Mouse (Mus musculus) T-helper 1 cell (primary cell): ENCODE measurements around the gene Fam107b.

ENCODE experiments used
- in situ Hi-C: fragments of 300-600 bp; cut with MboI, MseI; formaldehyde crosslinking; loops from one replicate; pipeline ENCODE4 v1.15.1; 2025; ENCODE audit warnings: high pct_unique_total_duplicates

The Fam107b gene

DNA sequence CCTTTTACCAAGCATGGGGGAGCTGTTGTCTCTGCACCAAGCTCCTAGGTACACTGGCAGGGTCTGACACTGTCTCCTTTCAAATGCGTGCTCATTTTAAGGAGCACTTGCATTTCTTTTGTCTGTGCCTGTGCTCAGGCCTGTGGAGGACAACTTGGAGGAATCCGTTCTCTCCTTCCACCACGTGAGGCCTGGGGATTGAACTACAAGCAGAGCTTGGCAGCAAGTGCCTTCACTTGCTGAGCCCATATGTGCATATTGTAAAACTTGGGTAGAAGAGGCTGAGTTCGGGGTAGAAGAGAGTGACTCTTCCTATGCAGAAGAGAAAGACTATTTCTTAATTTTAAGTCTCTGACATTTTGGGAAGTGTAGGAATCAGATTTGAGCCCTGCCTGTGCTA is 202.8 kb downstream of the Fam107b start:
- in situ Hi-C loops = no loop called here

- in situ Hi-C loops = loop anchor here (25.0 kb wide), 1 partner anchor 238 kb away; no protein-coding TSS in a partner anchor
Measured at GRCm38 (mm10) chr2:3775569-3775968, 205.3 kb downstream of the Fam107b start.

DNA sequence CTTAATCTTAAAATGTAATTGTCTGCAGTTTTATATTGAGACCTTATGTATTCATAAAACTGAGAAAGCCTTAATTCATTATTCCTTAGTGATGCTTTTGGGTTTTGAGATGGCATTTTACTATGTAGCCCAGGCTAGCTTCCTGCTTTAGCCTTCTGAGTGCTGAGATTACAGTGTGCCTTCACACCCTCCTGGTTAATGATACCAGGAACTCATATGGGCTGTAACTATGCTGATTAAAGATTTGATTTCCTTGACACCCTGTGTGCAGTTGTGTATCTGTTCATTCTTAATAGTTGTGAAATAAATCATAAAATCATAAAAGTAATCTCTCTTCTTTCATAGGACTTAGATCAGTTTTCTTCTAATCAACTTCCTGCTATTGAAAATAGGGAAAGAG is 205.8 kb downstream of the Fam107b start:
- in situ Hi-C loops = loop anchor here (25.0 kb wide), 1 partner anchor 239 kb away; no protein-coding TSS in a partner anchor

DNA sequence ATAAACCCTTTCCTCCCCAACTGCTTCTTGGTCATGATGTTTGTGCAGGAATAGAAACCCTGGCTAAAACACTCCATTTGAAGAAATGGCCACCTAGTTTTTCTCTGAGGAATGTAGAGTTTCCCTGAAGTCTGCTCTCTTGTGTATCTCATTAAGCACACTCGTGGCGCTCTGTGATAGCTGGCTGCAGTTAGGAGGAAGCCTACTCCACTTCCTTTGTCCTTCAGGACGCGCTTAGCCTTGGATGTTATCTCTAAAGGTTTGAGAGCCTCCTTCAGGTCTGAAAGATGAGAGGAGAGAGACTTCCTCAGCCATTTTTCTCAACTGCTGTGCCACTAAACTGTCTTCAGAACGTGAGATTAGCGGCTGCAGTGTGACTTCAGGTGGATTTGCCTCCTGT is 207.4 kb downstream of the Fam107b start:
- in situ Hi-C loops = loop anchor here (25.0 kb wide), 1 partner anchor 240 kb away; no protein-coding TSS in a partner anchor

- in situ Hi-C loops = loop anchor here (25.0 kb wide), 1 partner anchor 248 kb away; no protein-coding TSS in a partner anchor
Measured at GRCm38 (mm10) chr2:3785546-3785945, 215.3 kb downstream of the Fam107b start.

GRCm38 (mm10) chr2:3787752-3788423 is 217.6 kb downstream of the Fam107b start:
- in situ Hi-C loops = loop anchor here (25.0 kb wide), 1 partner anchor 251 kb away; no protein-coding TSS in a partner anchor

GRCm38 (mm10) chr2:3788424-3788786 is 218.1 kb downstream of the Fam107b start:
- in situ Hi-C loops = loop anchor here (25.0 kb wide), 1 partner anchor 251 kb away; no protein-coding TSS in a partner anchor

DNA sequence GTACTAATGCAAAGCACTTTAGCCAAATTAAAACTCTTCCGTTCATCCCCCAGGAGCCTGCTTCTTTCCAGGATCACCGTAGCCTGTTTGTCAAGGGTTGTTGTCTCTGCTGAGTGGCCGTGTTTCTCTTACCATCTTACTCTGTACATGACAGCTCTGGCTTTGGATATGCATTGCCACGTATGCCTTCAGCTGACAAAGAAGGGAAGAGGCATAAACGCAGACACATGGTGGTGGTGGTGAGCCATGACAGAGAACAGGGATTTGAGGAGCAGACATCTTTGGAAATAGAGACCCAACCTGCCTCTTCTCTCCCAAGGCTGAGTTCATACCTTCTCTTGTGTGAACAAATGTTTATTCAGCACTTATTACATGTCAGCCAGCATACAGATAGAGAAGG is 226.3 kb downstream of the Fam107b start:
- in situ Hi-C loops = loop anchor here (10.0 to 25.0 kb wide), 2 partner anchors 259 to 688 kb away; no protein-coding TSS in a partner anchor

DNA sequence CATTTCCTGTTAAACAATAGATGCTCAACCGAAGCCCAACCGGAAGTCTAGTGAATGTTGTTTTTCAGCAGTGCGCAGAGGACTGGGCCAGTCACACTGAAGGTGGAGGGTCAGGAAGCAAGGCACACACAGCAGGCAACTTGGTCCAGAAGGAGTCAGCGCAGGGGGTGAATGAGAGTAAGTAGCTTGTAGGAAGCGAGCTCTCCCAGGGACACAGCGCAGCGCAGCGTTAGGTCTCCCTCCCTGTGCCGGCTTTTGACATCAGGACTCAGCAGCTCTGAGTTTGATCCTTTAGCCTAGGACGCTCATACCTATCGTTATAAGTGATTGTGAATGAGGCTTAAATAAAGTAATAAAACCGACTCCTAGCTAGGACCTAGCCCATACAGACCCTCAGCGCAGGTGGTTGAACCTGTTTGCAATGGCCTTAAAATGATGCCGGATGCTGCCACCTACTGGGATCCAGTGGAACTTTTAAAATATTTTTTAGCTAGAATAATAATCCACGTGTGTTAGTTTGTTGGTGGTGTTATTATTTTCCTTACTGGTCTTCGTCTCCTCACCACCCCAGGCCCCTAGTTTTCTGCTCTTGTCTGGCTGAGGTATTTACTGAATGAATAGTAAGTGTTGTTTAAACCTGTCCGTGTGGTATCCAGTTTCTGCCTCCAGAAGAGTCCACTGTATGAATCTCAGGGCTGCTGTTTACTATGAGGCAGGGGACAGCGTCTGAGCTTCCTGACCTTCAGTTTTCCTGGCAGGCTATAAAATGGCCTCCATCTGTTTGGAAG is 229.7 kb downstream of the Fam107b start:
- in situ Hi-C loops = loop anchor here (10.0 to 25.0 kb wide), 3 partner anchors 263 to 685 kb away; no protein-coding TSS in a partner anchor

DNA sequence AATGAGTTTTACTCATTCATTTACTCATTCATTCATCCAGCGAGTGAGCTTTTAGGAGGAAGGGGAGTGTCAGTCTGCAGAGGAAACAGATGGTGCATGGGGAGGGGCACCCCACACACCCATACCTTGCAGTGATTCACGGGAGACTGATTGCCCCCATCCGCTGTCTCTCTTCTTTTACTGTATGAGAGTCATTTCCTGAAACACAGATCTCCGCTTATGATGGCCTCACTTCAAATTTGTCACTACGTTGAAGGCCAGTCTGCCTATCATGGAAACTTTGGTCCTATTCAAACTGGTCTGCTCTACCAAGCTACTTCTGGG is 230.2 kb downstream of the Fam107b start:
- in situ Hi-C loops = loop anchor here (10.0 kb wide), 1 partner anchor 456 kb away; no protein-coding TSS in a partner anchor

- in situ Hi-C loops = loop anchor here (10.0 kb wide), 1 partner anchor 461 kb away; no protein-coding TSS in a partner anchor
Measured at GRCm38 (mm10) chr2:3805742-3806141, 235.5 kb downstream of the Fam107b start.

DNA sequence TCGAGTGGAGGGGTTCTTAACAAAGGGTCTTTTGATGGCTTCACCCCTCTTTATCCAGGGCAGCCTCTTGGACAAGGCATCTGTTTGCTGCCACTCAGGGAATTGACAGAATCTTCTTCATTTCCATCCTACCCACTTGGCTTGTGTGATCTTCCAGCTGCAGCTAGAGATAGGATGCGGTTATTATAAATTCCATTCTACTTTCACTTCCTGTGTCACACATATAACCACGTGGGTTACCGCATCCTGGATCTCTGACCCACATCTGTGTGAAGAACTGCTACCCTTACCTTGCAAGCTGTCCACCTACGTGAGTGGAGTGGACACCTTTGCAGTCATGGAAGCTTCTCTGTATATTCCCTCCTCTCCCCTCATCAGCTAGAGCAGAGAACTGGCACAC is 240.0 kb downstream of the Fam107b start:
- in situ Hi-C loops = no loop called here

DNA sequence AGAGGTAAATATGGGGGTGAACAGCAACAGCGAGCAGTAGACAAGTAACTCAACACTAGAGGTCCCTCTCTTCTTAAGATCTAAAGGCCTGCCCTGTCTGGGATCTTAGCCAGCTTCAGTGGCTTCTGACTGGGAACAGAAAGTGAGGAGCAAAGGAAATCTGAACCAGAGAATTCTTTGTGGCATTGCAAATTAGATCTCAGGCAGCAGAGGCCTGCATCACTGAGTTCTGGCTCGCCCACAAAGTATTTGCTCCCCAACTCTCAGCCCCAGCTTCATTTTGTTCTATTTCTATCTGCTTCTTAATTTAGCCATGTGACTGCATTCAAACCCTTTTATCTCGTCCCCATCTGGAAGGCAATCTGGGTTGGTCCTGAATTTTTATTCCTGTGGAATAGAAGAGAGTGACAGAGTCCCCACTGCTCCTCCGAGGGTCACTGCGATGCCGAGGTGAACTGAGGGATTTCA is 245.9 kb downstream of the Fam107b start:
- in situ Hi-C loops = no loop called here

GRCm38 (mm10) chr2:3817626-3818025 is 247.3 kb downstream of the Fam107b start:
- in situ Hi-C loops = no loop called here

DNA sequence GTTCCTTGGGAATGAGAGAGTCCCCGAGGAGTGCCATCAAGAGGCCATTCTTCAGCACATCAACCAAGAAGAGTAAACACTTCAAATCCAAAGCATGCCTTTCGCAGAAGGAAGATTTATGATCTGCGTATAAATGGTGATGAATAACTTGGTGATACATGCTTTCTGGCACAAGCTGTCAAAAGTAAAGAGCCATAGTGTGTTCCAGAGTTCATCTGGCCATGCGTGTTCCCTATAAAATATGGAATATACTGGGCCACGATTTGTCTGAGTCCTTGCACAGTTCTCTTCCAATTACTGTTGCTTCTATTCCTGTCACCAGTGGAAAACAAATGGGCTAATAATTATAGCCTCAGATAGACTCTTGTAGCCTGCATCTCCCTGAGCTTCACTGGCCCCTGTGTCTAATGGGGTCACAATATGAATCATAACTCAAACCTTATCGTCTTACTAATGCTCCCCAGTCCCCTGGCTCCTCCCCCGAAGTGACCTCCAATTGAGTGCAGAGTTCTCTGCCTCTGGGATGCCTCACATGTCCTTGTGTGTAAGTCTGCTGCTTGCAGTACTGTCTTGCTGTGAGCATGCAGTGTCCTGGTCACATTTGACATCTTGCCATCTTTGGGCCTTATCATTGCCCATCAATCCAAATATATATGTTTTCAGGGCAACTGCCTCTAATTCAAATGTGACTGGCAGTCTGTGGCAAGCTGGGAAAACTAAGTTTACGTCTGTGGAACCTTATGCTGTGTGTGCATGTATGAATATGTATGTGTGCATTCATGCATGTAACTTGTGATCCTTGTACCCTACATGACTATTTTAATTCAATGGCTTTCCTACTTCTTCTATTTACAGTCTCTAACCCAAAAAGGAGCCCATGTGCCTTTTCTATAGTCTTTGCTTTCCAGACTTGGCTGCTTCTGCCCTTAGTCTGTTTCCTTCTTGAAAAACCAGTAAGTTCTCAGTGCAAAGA is 252.5 kb downstream of the Fam107b start:
- in situ Hi-C loops = no loop called here
